Mouse (Mus musculus): ENCODE data around the gene Mr1. TPM values are rescaled to one million over a fixed set of nuclear protein-coding genes. Genes with fewer than 3 reads are reported as not detected.

Gene Mr1
- total RNA-seq, 2 experiments from 2014 or later: 3.3 to 4.1 TPM

Other genes starting within 250 kb of the Mr1 start
- gene Ier5, start 47.2 kb downstream of the Mr1 start, total RNA-seq (2021): 10 to 100 TPM; 17.9 to 19.8 TPM
- gene Stx6, start 11.9 kb upstream of the Mr1 start, total RNA-seq (2021): 10 to 100 TPM; 88.3 to 88.6 TPM
- 1 to 10 TPM; 6.7 to 8.3 TPM for gene BC034090, start 97.6 kb upstream of the Mr1 start, total RNA-seq (2021)